Mouse (Mus musculus): Measurements from ENCODE around the gene Dpy19l3.

GRCm38 (mm10) chr7:35770122-35770521 lies 15.9 kb upstream of the Dpy19l3 start:
- TF ChIP-seq CTCF (IDR thresholded peaks at IDR 0.05; ENCODE audit: extremely low read depth, insufficient read depth, insufficient read length, insufficient replicate concordance), result no peak
- TF ChIP-seq POLR2A (IDR thresholded peaks at IDR 0.05; ENCODE audit: low read depth, low read length), result no peak

Data from spleen, adult 2 months (tissue).